Mouse (Mus musculus) embryonic facial prominence, embryonic 11.5 days (tissue): ENCODE data around the gene Gtf3c5. TPM values are rescaled to one million over a fixed set of nuclear protein-coding genes. Genes with fewer than 3 reads are reported as not detected.

Experiments
- ATAC-seq: fragments of 200-750 bp; cut with Nextera tagmentation; replicated peaks from 2 replicates; pipeline ENCODE4 v1.8.0; 2017; ENCODE audit warnings: low read depth; ENCODE audit not compliant: insufficient number of reproducible peaks, low FRiP score, low TSS enrichment
- DNase-seq: peaks from one replicate; pipeline ENCODE4 v3.0.0-alpha.2; 2015; ENCODE audit warnings: low spot score
- H3K27ac ChIP-seq: fragments of 300-500 bp; sonication (generic); replicated peaks from 2 replicates; pipeline ENCODE4 v1.5.1; 2014; ENCODE audit warnings: mild to moderate bottlenecking, low read depth, low read length, control low read depth
- H3K27me3 ChIP-seq: fragments of 300-500 bp; sonication (generic); 2 replicates; pipeline ENCODE4 v1.6.1; 2014; ENCODE audit warnings: mild to moderate bottlenecking, low read length, moderate library complexity, mixed read lengths; ENCODE audit not compliant: control insufficient read depth, insufficient read depth
- H3K36me3 ChIP-seq: fragments of 300-500 bp; sonication (generic); replicated peaks from 2 replicates; pipeline ENCODE4 v1.6.1; 2014; ENCODE audit warnings: low read depth, mild to moderate bottlenecking, low read length, moderate library complexity, mixed read lengths; ENCODE audit not compliant: control insufficient read depth, insufficient read depth
- H3K4me1 ChIP-seq: fragments of 300-500 bp; sonication (generic); 2 replicates; pipeline ENCODE4 v1.6.1; 2014; ENCODE audit warnings: low read length, mixed read lengths; ENCODE audit not compliant: control insufficient read depth, insufficient read depth
- H3K4me2 ChIP-seq: fragments of 300-500 bp; sonication (generic); 2 replicates; pipeline ENCODE4 v1.6.1; 2014; ENCODE audit warnings: low read depth, mild to moderate bottlenecking, control low read depth, low read length, moderate library complexity
- H3K4me3 ChIP-seq: fragments of 300-500 bp; sonication (generic); 2 replicates; pipeline ENCODE4 v1.5.1; 2014; ENCODE audit warnings: low read depth, low read length, control low read depth
- H3K9ac ChIP-seq: fragments of 300-500 bp; sonication (generic); replicated peaks from 2 replicates; pipeline ENCODE4 v1.6.1; 2014; ENCODE audit warnings: mild to moderate bottlenecking, control low read depth, low read length
- H3K9me3 ChIP-seq: fragments of 300-500 bp; sonication (generic); replicated peaks from 2 replicates; pipeline ENCODE4 v1.6.1; 2016; ENCODE audit warnings: mild to moderate bottlenecking, low read length, inconsistent platforms, mixed read lengths; ENCODE audit not compliant: control insufficient read depth
- WGBS: fragments of 180-500 bp; shearing (Covaris S2); extraction: QIAGEN DNeasy Blood & Tissue Kit; methylation state at CpG from one replicate; pipeline ENCODE4 v1.1.7; 2014; 5-methylcytosine and 5-hydroxymethylcytosine counted together
- polyA plus RNA-seq: library from polyadenylated mRNA; unstranded; fragments of >200 nt; fragmentation: Nextera tagmentation; extraction: Ambion mirVana; gene quantifications from 2 replicates; pipeline ENCODE4 v1.2.1, GENCODE M21; 2014

Gene Gtf3c5
- polyA plus RNA-seq, 1 experiment from 2014 or later = 38.5 TPM

DNA sequence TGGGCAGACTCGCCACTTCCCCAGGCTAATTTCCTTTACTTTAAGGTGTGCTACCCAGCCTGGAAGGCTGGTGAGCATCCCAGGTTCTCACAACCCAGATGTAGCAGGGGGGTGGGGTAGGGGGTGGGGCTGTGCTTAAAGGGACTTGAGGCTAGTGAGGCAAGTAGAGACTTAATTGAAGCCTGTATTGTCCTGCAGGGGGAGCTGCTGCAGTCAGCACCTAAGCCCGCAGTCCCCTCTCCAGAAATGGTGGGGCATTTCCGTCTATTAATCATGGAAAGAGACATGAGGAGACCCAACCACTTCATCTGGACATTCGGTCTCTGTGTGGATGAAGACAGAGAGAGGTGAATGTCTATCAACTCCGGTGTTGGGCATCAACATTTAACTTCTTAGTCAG lies 32.8 kb upstream of the Gtf3c5 start:
- Histone ChIP-seq H3K4me3 (no peak overlapping the region), H3K27ac (no peak overlapping the region), H3K4me2 (no peak overlapping the region), H3K9ac (no peak overlapping the region), H3K36me3 (no peaks in the 10 kb centered on the region), H3K9me3 (no peaks in the 10 kb centered on the region), H3K4me1 (no peaks in the 10 kb centered on the region), H3K27me3 (no peaks in the 10 kb centered on the region)
- DNase-seq = no peak
- WGBS = 32% methylated on average over 5 of the region's 5 CpGs
- no peak for ATAC-seq

DNA sequence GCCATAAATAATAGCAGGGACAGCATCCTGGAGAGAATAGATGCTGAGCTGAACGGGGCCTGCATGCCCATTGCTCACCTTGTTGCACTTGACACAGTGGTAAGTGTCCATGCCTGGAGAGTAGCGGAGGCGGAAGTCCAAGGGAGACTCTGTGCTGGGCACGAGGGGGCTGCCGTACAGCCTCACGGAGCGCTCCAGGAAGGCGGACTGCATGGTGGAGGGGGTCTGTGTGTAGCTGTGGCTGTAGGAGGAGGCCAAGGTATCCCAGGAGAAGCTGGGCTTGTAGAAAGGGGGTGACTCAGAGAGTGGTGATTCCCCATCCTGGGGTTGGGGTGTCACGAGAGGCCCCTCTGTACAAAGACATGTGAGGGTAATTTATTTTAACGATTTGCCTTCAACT lies 30.0 kb upstream of the Gtf3c5 start:
- ATAC-seq (no peak), DNase-seq (no peak)
- no peak overlapping the region for H3K9ac ChIP-seq
- no peak overlapping the region for H3K4me3 ChIP-seq
- H3K27ac ChIP-seq = no peak overlapping the region
- no peak overlapping the region for H3K4me2 ChIP-seq
- WGBS = 86% methylated on average over 10 of the region's 10 CpGs
- no peaks in the 10 kb centered on the region for H3K4me1 ChIP-seq
- H3K36me3 ChIP-seq = no peaks in the 10 kb centered on the region
- H3K27me3 ChIP-seq = no peaks in the 10 kb centered on the region
- H3K9me3 ChIP-seq = no peaks in the 10 kb centered on the region

DNA sequence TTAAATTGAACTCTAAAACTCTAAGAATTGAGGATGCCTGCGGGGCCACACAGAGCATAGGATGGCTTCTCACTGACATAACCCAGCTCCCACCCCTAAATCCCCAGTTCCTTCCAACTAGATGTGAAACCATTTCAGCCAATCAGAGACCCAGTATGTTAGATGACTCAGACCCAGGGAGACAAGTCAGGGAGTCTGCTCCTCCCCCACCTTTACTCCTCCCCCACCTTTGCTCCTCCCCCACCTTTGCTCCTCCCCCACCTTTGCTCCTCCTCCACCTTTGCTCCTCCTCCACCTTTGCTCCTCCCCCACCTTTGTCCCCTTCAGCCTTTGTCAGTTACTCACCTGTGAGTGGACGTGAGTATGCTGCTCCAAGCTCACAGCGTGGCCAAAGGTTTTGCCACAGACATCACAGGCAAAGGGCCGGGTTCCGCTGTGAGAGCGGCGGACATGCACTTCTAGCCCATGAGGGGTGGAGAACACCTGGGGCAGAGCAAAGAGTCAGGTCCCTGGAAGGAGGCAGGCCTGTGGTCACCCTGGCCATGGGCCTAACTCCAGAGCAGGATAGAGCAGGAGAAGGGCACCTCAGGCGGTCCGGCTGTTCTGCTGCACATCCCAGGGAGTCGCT lies 29.0 kb upstream of the Gtf3c5 start:
- Histone ChIP-seq H3K27me3 (no peaks in the 10 kb centered on the region), H3K9me3 (no peaks in the 10 kb centered on the region), H3K4me1 (no peaks in the 10 kb centered on the region), H3K36me3 (no peaks in the 10 kb centered on the region), H3K9ac (no peak overlapping the region), H3K4me3 (no peak overlapping the region), H3K27ac (no peak overlapping the region), H3K4me2 (no peak overlapping the region)
- 62% methylated on average over 10 of the region's 10 CpGs for whole genome bisulfite sequencing
- DNase-seq (no peak), ATAC-seq (no peak)

DNA sequence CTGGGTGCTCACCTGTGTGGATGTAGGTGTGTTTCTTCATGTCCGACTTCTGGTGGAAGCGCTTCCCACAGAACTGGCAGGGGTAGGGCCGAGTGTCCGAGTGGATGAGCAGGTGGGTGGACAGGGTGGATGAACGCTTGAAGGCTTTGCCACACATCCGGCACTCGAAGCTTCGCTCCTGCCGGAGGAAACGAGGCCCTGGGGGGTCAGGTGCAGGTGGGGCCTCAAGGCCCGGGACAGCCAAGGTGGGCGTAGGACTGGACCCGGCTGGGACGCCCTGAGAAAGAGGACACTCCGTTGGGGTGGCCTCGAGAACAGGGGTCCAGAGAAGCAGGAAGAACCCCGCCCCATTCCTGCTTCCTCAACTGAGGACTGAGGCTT lies 27.8 kb upstream of the Gtf3c5 start:
- no peak overlapping the region for H3K9ac ChIP-seq
- no peaks in the 10 kb centered on the region for H3K4me1 ChIP-seq
- ATAC-seq (no peak), DNase-seq (no peak)
- H3K36me3 ChIP-seq = no peaks in the 10 kb centered on the region
- H3K9me3 ChIP-seq = no peaks in the 10 kb centered on the region
- 90% methylated on average over 17 of the region's 17 CpGs for WGBS
- H3K4me2 ChIP-seq = no peak overlapping the region
- H3K27ac ChIP-seq = no peak overlapping the region
- no peaks in the 10 kb centered on the region for H3K27me3 ChIP-seq
- no peak overlapping the region for H3K4me3 ChIP-seq

DNA sequence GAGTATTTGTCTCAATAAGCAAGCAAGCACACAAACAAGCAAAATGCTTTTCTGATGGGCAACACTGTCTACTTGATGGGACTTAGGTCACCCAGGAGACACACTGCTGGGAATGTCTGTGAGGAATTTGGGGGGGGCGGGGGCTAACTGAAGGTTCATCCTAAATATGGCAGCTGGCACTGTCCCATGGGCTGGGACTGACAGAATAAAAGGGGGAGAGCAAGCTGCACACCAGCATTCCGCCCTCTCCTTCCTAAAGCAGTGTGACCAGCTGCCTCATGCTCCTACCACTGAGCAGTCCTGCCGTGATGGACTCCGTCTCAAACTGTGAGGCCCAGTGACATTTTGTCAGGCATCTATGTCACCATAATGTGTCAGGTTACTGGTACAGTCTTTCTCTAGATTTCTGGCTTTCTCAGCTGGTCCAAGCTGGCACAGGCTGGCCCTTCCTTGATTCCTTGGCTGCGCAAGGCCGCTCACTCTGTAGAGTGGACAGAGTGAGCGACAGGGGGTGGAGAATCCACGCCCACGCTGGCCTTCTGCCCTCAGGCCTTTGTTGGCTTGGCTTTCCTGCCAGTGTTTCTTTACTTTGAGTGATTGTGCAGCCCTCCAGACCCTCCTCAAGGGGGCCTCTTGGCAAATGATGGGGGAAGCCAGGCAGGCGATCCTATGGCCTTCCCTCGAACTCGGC lies 27.3 kb upstream of the Gtf3c5 start:
- Histone ChIP-seq H3K27ac (no peak overlapping the region), H3K4me3 (no peak overlapping the region), H3K9me3 (no peaks in the 10 kb centered on the region), H3K9ac (no peak overlapping the region), H3K4me2 (no peak overlapping the region), H3K36me3 (no peaks in the 10 kb centered on the region), H3K4me1 (no peaks in the 10 kb centered on the region), H3K27me3 (no peaks in the 10 kb centered on the region)
- no peak for DNase-seq
- 71% methylated on average over 12 of the region's 12 CpGs for WGBS
- ATAC-seq = no peak

DNA sequence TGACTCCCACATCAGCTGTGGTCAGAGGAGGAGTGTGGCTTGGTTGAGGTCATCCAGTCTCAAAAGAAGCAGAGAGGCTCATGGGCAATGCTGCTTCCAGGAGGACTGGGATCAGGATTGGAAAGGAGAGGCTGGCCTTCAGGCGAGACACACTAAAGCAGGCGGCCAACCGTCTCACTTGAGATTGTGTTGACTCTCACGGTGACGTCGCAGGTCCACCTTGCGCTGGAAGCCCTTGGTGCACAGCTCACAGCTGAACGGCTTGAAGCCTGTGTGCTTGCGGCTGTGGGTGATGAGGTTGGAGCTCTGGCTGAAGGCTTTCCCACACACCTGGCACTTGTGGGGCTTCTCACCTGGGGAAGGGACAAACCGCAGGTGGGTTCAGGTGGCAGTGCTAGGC lies 26.3 kb upstream of the Gtf3c5 start:
- Histone ChIP-seq H3K4me3 (no peak overlapping the region), H3K27ac (no peak overlapping the region), H3K4me2 (no peak overlapping the region), H3K9me3 (no peaks in the 10 kb centered on the region), H3K27me3 (no peaks in the 10 kb centered on the region), H3K36me3 (no peaks in the 10 kb centered on the region), H3K4me1 (no peaks in the 10 kb centered on the region), H3K9ac (no peak overlapping the region)
- no peak for ATAC-seq
- DNase-seq = no peak
- 87% methylated on average over 10 of the region's 10 CpGs for whole genome bisulfite sequencing

DNA sequence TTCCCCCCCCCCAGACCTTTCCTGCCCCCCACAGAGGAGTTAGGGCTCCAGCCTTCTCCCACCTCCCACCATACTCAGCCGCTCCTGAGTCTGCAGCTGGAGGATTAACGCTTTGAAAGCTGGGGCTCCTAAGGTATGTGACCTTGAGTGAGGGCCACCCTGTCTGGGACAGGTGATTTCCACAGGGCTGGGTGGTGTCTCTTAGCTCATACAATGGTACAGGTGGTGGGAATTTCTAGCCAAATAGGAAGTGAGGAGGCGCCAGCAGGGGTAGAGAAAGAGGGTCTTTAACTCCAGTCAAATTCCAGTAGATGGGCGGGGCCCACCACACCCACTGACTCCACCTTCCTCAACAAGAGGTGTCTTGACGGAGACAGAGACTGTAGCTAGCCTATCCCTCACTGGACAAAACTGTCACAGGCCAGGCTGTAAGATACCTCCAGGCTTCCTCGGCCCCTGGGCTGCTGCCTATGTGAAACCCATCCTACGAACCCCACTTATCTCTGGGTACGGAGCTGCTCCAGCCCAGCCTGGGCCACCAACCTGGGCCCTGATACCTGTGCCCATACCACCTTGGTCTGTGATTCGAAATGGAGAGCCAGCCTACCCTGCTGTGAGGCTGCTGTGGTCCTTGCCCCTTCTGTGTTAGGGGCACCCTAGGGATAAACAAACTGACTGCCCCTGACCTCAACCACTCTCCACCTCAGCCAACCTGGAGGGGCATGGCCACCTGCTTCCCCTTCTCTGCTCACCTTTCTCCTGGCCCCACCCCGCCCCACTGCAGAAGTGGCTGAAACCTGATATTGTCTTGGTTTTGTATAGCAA lies 24.0 kb upstream of the Gtf3c5 start:
- WGBS = 39% methylated on average over 10 of the region's 10 CpGs
- Histone ChIP-seq H3K36me3 (no peaks in the 10 kb centered on the region), H3K4me2 (no peak overlapping the region), H3K9ac (no peak overlapping the region), H3K4me1 (no peaks in the 10 kb centered on the region), H3K4me3 (no peak overlapping the region), H3K9me3 (no peaks in the 10 kb centered on the region), H3K27ac (no peak overlapping the region), H3K27me3 (no peaks in the 10 kb centered on the region)
- ATAC-seq = no peak
- DNase-seq = peak; percentile 28
